Mouse (Mus musculus) thymus, adult 2 months (tissue): Measurements from ENCODE around the gene Hsp90ab1. TPM values are rescaled to one million over a fixed set of nuclear protein-coding genes. Genes with fewer than 3 reads are reported as not detected.

Source experiments
- DNase-seq: peaks from one replicate; pipeline ENCODE4 v3.0.0; 2021
- H3K27ac ChIP-seq: fragments of 200-500 bp; 2 replicates; pipeline ENCODE4 v1.5.1; 2012; ENCODE audit warnings: low read length, control low read depth; ENCODE audit not compliant: control insufficient read depth, insufficient read depth
- H3K27me3 ChIP-seq: fragments of 200-500 bp; 2 replicates; pipeline ENCODE4 v1.6.1; 2012; ENCODE audit warnings: mild to moderate bottlenecking, low read length, moderate library complexity, mixed read lengths; ENCODE audit not compliant: control insufficient read depth, insufficient read depth
- H3K36me3 ChIP-seq: fragments of 200-500 bp; 2 replicates; pipeline ENCODE4 v1.6.1; 2012; ENCODE audit warnings: mild to moderate bottlenecking, low read length, moderate library complexity; ENCODE audit not compliant: control insufficient read depth, insufficient read depth
- H3K4me1 ChIP-seq: fragments of 200-500 bp; replicated peaks from 2 replicates; pipeline ENCODE4 v1.6.1; 2012; ENCODE audit warnings: low read length; ENCODE audit not compliant: control insufficient read depth, insufficient read depth
- H3K4me3 ChIP-seq: fragments of 200-500 bp; 2 replicates; pipeline ENCODE4 v1.5.1; 2012; ENCODE audit warnings: mild to moderate bottlenecking, low read length, control low read depth, moderate library complexity; ENCODE audit not compliant: control insufficient read depth, insufficient read depth
- CTCF ChIP-seq: fragments of 200-500 bp; IDR thresholded peaks from 2 replicates; pipeline ENCODE4 v1.5.1; 2012; ENCODE audit warnings: mild to moderate bottlenecking, control low read depth, low read length, moderate library complexity, borderline replicate concordance; ENCODE audit not compliant: control insufficient read depth, poor library complexity, insufficient read depth; ENCODE audit errors: extremely low read depth
- POLR2A ChIP-seq: fragments of 200-500 bp; IDR thresholded peaks from 2 replicates; pipeline ENCODE4 v1.6.1; 2012; ENCODE audit warnings: mild to moderate bottlenecking, low read length, control low read depth, moderate library complexity; ENCODE audit not compliant: control insufficient read depth, poor library complexity, insufficient read depth; ENCODE audit errors: extremely low read depth
- WGBS: fragments of 180-500 bp; shearing (Covaris S2); methylation state at CpG from one replicate; pipeline ENCODE4 v1.1.7; 2018; 5-methylcytosine and 5-hydroxymethylcytosine counted together
- polyA plus RNA-seq: library from polyadenylated mRNA; depleted of rRNA; stranded (reverse); fragments of >200 nt; gene quantifications from 2 replicates; pipeline ENCODE4 v1.2.3, GENCODE M21; 2012

The Hsp90ab1 gene
- polyA plus RNA-seq, 1 experiment = 455 TPM

DNA sequence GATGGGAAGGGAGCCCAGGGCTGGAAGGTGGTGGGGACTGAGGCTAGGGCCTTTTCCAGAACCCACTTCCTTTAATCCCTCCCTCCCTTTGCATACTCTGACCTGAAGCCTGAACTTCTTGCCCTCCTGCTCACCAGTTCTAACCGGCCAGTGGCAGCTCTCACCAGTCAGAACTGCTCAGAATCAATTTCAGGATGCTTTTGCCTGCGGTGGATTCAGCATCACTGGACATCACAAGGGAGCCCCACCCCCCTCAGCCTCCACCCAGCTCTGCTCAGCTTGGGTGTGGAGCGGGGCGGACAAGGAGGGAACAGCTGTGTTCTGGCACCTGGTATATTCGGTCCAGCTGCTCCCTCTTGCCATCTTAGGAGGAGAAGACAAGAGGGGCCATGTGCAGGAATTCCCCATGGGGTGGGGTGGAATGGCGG is 28.8 kb upstream of the Hsp90ab1 start, which contains the start of gene Mymx:
Gene Mymx, minus strand, starts transcription at position 226 of the 428 bp plus-strand sequence.
- DNase-seq = no peak
- Histone ChIP-seq H3K36me3 (no peaks in the 10 kb centered on the region), H3K4me1 (peaks cover 10% of the 10 kb centered on the region), H3K4me3 (no peak within 1 kb of the TSS), H3K27ac (no peak within 1 kb of the TSS), H3K27me3 (no peaks in the 10 kb centered on the region)
- TF ChIP-seq CTCF (no peak), POLR2A (no peak)
- 96% methylated on average over 6 of the region's 6 CpGs for WGBS

DNA sequence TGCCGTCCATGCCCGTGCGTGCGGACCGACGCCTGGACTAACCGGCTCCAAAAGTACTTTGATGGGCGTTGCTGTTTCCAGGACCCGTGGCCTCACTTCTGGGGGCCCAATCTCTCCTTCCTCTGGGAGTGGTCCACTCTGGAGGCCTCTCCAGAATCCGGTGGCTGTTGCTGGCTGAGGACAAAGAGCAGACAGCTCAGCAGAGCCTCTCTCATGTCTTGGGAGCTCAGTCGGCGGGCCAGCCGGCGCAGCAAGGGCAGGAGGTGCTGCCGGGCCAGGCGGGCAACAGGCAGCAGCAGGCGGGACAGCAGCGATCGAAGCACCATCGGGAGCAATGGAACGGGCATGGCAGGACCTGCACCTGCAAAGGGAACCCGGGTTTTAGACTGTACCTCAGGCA is 28.3 kb upstream of the Hsp90ab1 start:
- no peak for DNase-seq
- H3K27ac ChIP-seq = no peak overlapping the region
- WGBS = 93% methylated on average over 22 of the region's 22 CpGs
- no peaks in the 10 kb centered on the region for H3K36me3 ChIP-seq
- H3K4me1 ChIP-seq = peaks cover 16% of the 10 kb centered on the region
- no peaks in the 10 kb centered on the region for H3K27me3 ChIP-seq
- TF ChIP-seq POLR2A (no peak), CTCF (no peak)
- no peak overlapping the region for H3K4me3 ChIP-seq

- Histone ChIP-seq H3K4me1 (peaks cover 24% of the 10 kb centered on the region), H3K36me3 (no peaks in the 10 kb centered on the region), H3K27me3 (no peaks in the 10 kb centered on the region), H3K27ac (no peak overlapping the region), H3K4me3 (no peak overlapping the region)
- 93% methylated on average over 8 of the region's 8 CpGs for WGBS
- TF ChIP-seq POLR2A (no peak), CTCF (no peak)
- no peak for DNase-seq
Observed at GRCm38 (mm10) chr17:45600267-45600666, 27.2 kb upstream of the Hsp90ab1 start.

DNA sequence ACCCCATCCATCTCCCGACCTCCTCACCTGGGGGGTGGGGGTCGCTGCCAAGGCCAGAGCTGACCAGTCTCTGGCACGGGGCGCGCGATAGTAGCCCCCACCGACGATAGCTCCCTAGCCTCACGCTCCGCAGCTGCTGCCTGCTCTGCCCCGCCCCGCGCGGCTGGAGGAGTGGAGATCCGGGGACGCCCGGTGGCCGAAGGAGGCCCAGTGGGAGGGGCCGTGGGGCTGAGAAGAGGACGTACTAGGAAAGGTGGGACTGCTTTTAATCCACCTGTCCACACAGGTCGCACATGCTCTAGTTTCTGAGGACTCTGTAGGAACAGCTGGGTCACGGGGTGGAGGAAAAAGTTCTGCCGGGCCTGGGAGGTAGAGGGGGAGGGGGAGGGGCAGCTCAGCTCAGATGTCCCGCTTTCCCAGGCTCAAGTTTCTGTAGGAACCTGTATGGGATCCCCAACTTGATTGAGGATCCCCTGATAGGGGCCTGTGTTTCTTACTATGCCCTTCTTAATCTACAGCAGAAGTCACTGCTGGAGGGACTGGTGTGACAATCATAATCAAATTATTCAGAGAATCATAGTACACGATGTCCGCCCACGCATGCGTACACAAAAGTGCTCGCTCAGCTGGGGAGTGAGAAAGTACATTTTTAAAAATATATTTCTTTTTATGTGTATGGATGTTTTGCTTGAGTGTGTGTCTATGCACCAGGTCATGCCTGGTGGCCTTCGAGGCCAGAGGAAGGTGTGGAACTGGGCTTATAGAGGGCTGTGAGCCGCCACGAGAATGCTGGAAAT is 26.6 kb upstream of the Hsp90ab1 start, which contains the start of gene Slc29a1:
Gene Slc29a1, minus strand, starts transcription at position 161 of the 797 bp plus-strand sequence.
- no peak within 1 kb of the TSS for H3K4me3 ChIP-seq
- no peaks in the 10 kb centered on the region for H3K36me3 ChIP-seq
- H3K4me1 ChIP-seq = peaks cover 28% of the 10 kb centered on the region
- WGBS = 28% methylated on average over 32 of the region's 32 CpGs
- no peak for DNase-seq
- TF ChIP-seq CTCF = no peak
- TF ChIP-seq POLR2A = no peak
- H3K27ac ChIP-seq = no peak within 1 kb of the TSS
- no peaks in the 10 kb centered on the region for H3K27me3 ChIP-seq

GRCm38 (mm10) chr17:45598891-45599290 is 25.8 kb upstream of the Hsp90ab1 start:
- Histone ChIP-seq H3K4me1 (peaks cover 34% of the 10 kb centered on the region), H3K27me3 (no peaks in the 10 kb centered on the region), H3K36me3 (no peaks in the 10 kb centered on the region), H3K4me3 (no peak overlapping the region), H3K27ac (no peak overlapping the region)
- TF ChIP-seq POLR2A (no peak), CTCF (no peak)
- 91% methylated on average over 3 of the region's 3 CpGs for WGBS
- no peak for DNase-seq

GRCm38 (mm10) chr17:45598376-45598775 is 25.3 kb upstream of the Hsp90ab1 start:
- Histone ChIP-seq H3K4me1 (peaks cover 39% of the 10 kb centered on the region), H3K27ac (no peak overlapping the region), H3K36me3 (no peaks in the 10 kb centered on the region), H3K4me3 (no peak overlapping the region), H3K27me3 (no peaks in the 10 kb centered on the region)
- no peak for DNase-seq
- WGBS = 100% methylated on average over 2 of the region's 2 CpGs
- no peak for TF ChIP-seq POLR2A
- no peak for TF ChIP-seq CTCF

- no peak overlapping the region for H3K27ac ChIP-seq
- no peaks in the 10 kb centered on the region for H3K36me3 ChIP-seq
- TF ChIP-seq POLR2A (no peak), CTCF (no peak)
- no peak for DNase-seq
- H3K4me3 ChIP-seq = no peak overlapping the region
- 10% methylated on average over 3 of the region's 3 CpGs for WGBS
- peaks cover 45% of the 10 kb centered on the region for H3K4me1 ChIP-seq
- H3K27me3 ChIP-seq = no peaks in the 10 kb centered on the region
Observed at GRCm38 (mm10) chr17:45597787-45598186, 24.7 kb upstream of the Hsp90ab1 start.
